Mouse (Mus musculus): ENCODE data around the gene Crebl2. TPM values are rescaled to one million over a fixed set of nuclear protein-coding genes. Genes with fewer than 3 reads are reported as not detected.

Gene Crebl2
- polyA plus RNA-seq, 1 experiment from 2014 or later = 3.6 TPM

GRCm38 (mm10) chr6:134834585-134835251 is 4.8 kb downstream of the Crebl2 start:
- Histone ChIP-seq H3K27me3 (replicated peaks) (no peaks in the 10 kb centered on the region), H3K4me2 (no peak overlapping the region), H3K9ac (no peak overlapping the region), H3K9me3 (no peaks in the 10 kb centered on the region), H3K4me1 (peaks cover 5% of the 10 kb centered on the region; the same call in 1 of the 2 replicates), H3K36me3 (no peaks in the 10 kb centered on the region), H3K4me3 (replicated peaks) (no peak overlapping the region), H3K27ac (no peak overlapping the region)
- ATAC-seq (ENCODE audit: insufficient read depth, low FRiP score, low read depth) = no peak
- WGBS = 80% methylated on average over 9 of the region's 9 CpGs

- no peak overlapping the region for H3K9ac ChIP-seq
- H3K36me3 ChIP-seq = no peaks in the 10 kb centered on the region
- ATAC-seq (ENCODE audit: insufficient read depth, low FRiP score, low read depth) = no peak
- H3K4me3 ChIP-seq (replicated peaks) = no peak overlapping the region
- H3K4me2 ChIP-seq = no peak overlapping the region
- no peak overlapping the region for H3K27ac ChIP-seq
- 83% methylated on average over 4 of the region's 4 CpGs for WGBS
- no peaks in the 10 kb centered on the region for H3K4me1 ChIP-seq
- H3K27me3 ChIP-seq (replicated peaks) = no peaks in the 10 kb centered on the region
- H3K9me3 ChIP-seq = no peaks in the 10 kb centered on the region
Observed at GRCm38 (mm10) chr6:134838111-134838510, 8.2 kb downstream of the Crebl2 start.

GRCm38 (mm10) chr6:134840346-134840745 is 10.4 kb downstream of the Crebl2 start:
- no peak overlapping the region for H3K4me2 ChIP-seq
- WGBS = 74% methylated on average over 2 of the region's 2 CpGs

GRCm38 (mm10) chr6:134845726-134846125 is 15.8 kb downstream of the Crebl2 start:
- H3K4me1 ChIP-seq = no peaks in the 10 kb centered on the region
- no peak overlapping the region for H3K9ac ChIP-seq
- no peak overlapping the region for H3K4me2 ChIP-seq
- 84% methylated on average over 4 of the region's 4 CpGs for WGBS
- H3K27me3 ChIP-seq (replicated peaks) = no peaks in the 10 kb centered on the region
- H3K36me3 ChIP-seq = no peaks in the 10 kb centered on the region
- no peak overlapping the region for H3K27ac ChIP-seq
- H3K4me3 ChIP-seq (replicated peaks) = no peak overlapping the region
- ATAC-seq (ENCODE audit: insufficient read depth, low FRiP score, low read depth) = no peak
- H3K9me3 ChIP-seq = no peaks in the 10 kb centered on the region

More at GRCm38 (mm10) chr6:134840346-134840745, 10.4 kb downstream of the Crebl2 start:
- H3K36me3 ChIP-seq = no peaks in the 10 kb centered on the region
- H3K9me3 ChIP-seq = no peaks in the 10 kb centered on the region
- ATAC-seq (ENCODE audit: insufficient read depth, low FRiP score, low read depth) = no peak
- H3K27ac ChIP-seq = no peak overlapping the region
- no peak overlapping the region for H3K4me3 ChIP-seq (replicated peaks)
- no peak overlapping the region for H3K9ac ChIP-seq
- H3K4me1 ChIP-seq = no peaks in the 10 kb centered on the region
- H3K27me3 ChIP-seq (replicated peaks) = no peaks in the 10 kb centered on the region

- Histone ChIP-seq H3K27me3 (replicated peaks) (no peaks in the 10 kb centered on the region), H3K36me3 (no peaks in the 10 kb centered on the region), H3K4me1 (no peaks in the 10 kb centered on the region), H3K4me3 (replicated peaks) (no peak overlapping the region), H3K9me3 (no peaks in the 10 kb centered on the region), H3K9ac (no peak overlapping the region), H3K27ac (no peak overlapping the region), H3K4me2 (no peak overlapping the region)
- 0 out of 2 replicates have a peak, but pooled peaks have one; percentile 18 for ATAC-seq (ENCODE audit: insufficient read depth, low FRiP score, low read depth)
- 87% methylated on average over 6 of the region's 6 CpGs for WGBS
Observed at GRCm38 (mm10) chr6:134846308-134846707, 16.4 kb downstream of the Crebl2 start.

- no peak overlapping the region for H3K27ac ChIP-seq
- H3K9me3 ChIP-seq = no peaks in the 10 kb centered on the region
- no peaks in the 10 kb centered on the region for H3K36me3 ChIP-seq
- ATAC-seq (ENCODE audit: insufficient read depth, low FRiP score, low read depth) = no peak
- H3K4me2 ChIP-seq = no peak overlapping the region
- WGBS = 95% methylated on average over 4 of the region's 4 CpGs
- H3K4me3 ChIP-seq (replicated peaks) = no peak overlapping the region
- no peaks in the 10 kb centered on the region for H3K4me1 ChIP-seq
- H3K27me3 ChIP-seq (replicated peaks) = no peaks in the 10 kb centered on the region
- H3K9ac ChIP-seq = no peak overlapping the region
Observed at GRCm38 (mm10) chr6:134847550-134847949, 17.6 kb downstream of the Crebl2 start.

GRCm38 (mm10) chr6:134848197-134848890 is 18.4 kb downstream of the Crebl2 start:
- no peaks in the 10 kb centered on the region for H3K4me1 ChIP-seq
- H3K27ac ChIP-seq = no peak overlapping the region
- H3K36me3 ChIP-seq = no peaks in the 10 kb centered on the region
- H3K4me2 ChIP-seq = no peak overlapping the region
- H3K27me3 ChIP-seq (replicated peaks) = no peaks in the 10 kb centered on the region
- WGBS = 80% methylated on average over 5 of the region's 5 CpGs
- no peak overlapping the region for H3K4me3 ChIP-seq (replicated peaks)
- no peaks in the 10 kb centered on the region for H3K9me3 ChIP-seq
- no peak overlapping the region for H3K9ac ChIP-seq
- ATAC-seq (ENCODE audit: insufficient read depth, low FRiP score, low read depth) = no peak

GRCm38 (mm10) chr6:134849461-134849860 is 19.5 kb downstream of the Crebl2 start:
- 82% methylated on average over 2 of the region's 2 CpGs for WGBS
- H3K36me3 ChIP-seq = no peaks in the 10 kb centered on the region
- no peaks in the 10 kb centered on the region for H3K4me1 ChIP-seq
- H3K27me3 ChIP-seq (replicated peaks) = no peaks in the 10 kb centered on the region
- H3K9me3 ChIP-seq = no peaks in the 10 kb centered on the region
- no peak overlapping the region for H3K9ac ChIP-seq
- H3K4me2 ChIP-seq = no peak overlapping the region
- no peak overlapping the region for H3K4me3 ChIP-seq (replicated peaks)
- H3K27ac ChIP-seq = no peak overlapping the region
- no peak for ATAC-seq (ENCODE audit: insufficient read depth, low FRiP score, low read depth)

GRCm38 (mm10) chr6:134849985-134850384 is 20.0 kb downstream of the Crebl2 start:
- 60% methylated on average over 3 of the region's 3 CpGs for WGBS
- H3K4me1 ChIP-seq = no peaks in the 10 kb centered on the region
- no peak overlapping the region for H3K9ac ChIP-seq
- no peak overlapping the region for H3K4me2 ChIP-seq
- no peak for ATAC-seq (ENCODE audit: insufficient read depth, low FRiP score, low read depth)
- H3K27ac ChIP-seq = no peak overlapping the region
- no peaks in the 10 kb centered on the region for H3K27me3 ChIP-seq (replicated peaks)
- H3K36me3 ChIP-seq = no peaks in the 10 kb centered on the region
- H3K9me3 ChIP-seq = no peaks in the 10 kb centered on the region
- no peak overlapping the region for H3K4me3 ChIP-seq (replicated peaks)

GRCm38 (mm10) chr6:134854782-134855181 is 24.8 kb downstream of the Crebl2 start:
- no peak for ATAC-seq (ENCODE audit: insufficient read depth, low FRiP score, low read depth)
- H3K36me3 ChIP-seq = no peaks in the 10 kb centered on the region
- no peaks in the 10 kb centered on the region for H3K4me1 ChIP-seq
- H3K4me3 ChIP-seq (replicated peaks) = no peak overlapping the region
- H3K27me3 ChIP-seq (replicated peaks) = no peaks in the 10 kb centered on the region
- WGBS = 68% methylated on average over 5 of the region's 5 CpGs
- no peaks in the 10 kb centered on the region for H3K9me3 ChIP-seq
- no peak overlapping the region for H3K27ac ChIP-seq
- H3K4me2 ChIP-seq = no peak overlapping the region
- H3K9ac ChIP-seq = no peak overlapping the region

GRCm38 (mm10) chr6:134855926-134856325 is 26.0 kb downstream of the Crebl2 start:
- Histone ChIP-seq H3K27ac (no peak overlapping the region), H3K4me1 (no peaks in the 10 kb centered on the region), H3K4me2 (no peak overlapping the region), H3K9ac (no peak overlapping the region), H3K9me3 (no peaks in the 10 kb centered on the region), H3K4me3 (replicated peaks) (no peak overlapping the region), H3K27me3 (replicated peaks) (no peaks in the 10 kb centered on the region), H3K36me3 (no peaks in the 10 kb centered on the region)
- WGBS = 87% methylated on average over 16 of the region's 16 CpGs
- ATAC-seq (ENCODE audit: insufficient read depth, low FRiP score, low read depth) = no peak

- Histone ChIP-seq H3K36me3 (no peaks in the 10 kb centered on the region), H3K27me3 (replicated peaks) (no peaks in the 10 kb centered on the region), H3K9ac (no peak overlapping the region), H3K4me1 (peaks cover 5% of the 10 kb centered on the region; the same call in 1 of the 2 replicates), H3K4me3 (replicated peaks) (no peak overlapping the region), H3K27ac (no peak overlapping the region), H3K4me2 (no peak overlapping the region), H3K9me3 (no peaks in the 10 kb centered on the region)
- no peak for ATAC-seq (ENCODE audit: insufficient read depth, low FRiP score, low read depth)
- WGBS = 91% methylated on average over 6 of the region's 6 CpGs
Observed at GRCm38 (mm10) chr6:134859021-134859420, 29.1 kb downstream of the Crebl2 start.
